Mouse (Mus musculus) midbrain, embryonic 16.5 days (tissue): ENCODE measurements around the gene Mlxipl. TPM values are rescaled to one million over a fixed set of nuclear protein-coding genes. Genes with fewer than 3 reads are reported as not detected.
"Not testable (repeated sequence)": the region's sequence is repeated elsewhere in the genome, so short reads cannot be mapped to it uniquely, and the experiment has no call there.

Experiments used
- ATAC-seq: fragments of 200-750 bp; cut with Nextera tagmentation; 2 replicates; pipeline ENCODE4 v1.8.0; 2017; ENCODE audit warnings: moderate TSS enrichment
- H3K27ac ChIP-seq: fragments of 300-500 bp; sonication (generic); 2 replicates; pipeline ENCODE4 v1.5.1; 2014; ENCODE audit warnings: mild to moderate bottlenecking, low read length, mixed read lengths
- H3K27me3 ChIP-seq: fragments of 300-500 bp; sonication (generic); 2 replicates; pipeline ENCODE4 v1.6.1; 2014; ENCODE audit warnings: low read depth, low read length, mixed read lengths; ENCODE audit not compliant: control insufficient read depth, insufficient read depth
- H3K36me3 ChIP-seq: fragments of 300-500 bp; sonication (generic); 2 replicates; pipeline ENCODE4 v1.6.1; 2014; ENCODE audit warnings: mild to moderate bottlenecking, low read length, moderate library complexity, mixed read lengths; ENCODE audit not compliant: control insufficient read depth, insufficient read depth
- H3K4me1 ChIP-seq: fragments of 300-500 bp; sonication (generic); 2 replicates; pipeline ENCODE4 v1.6.1; 2014; ENCODE audit warnings: mild to moderate bottlenecking, low read length, mixed read lengths; ENCODE audit not compliant: control insufficient read depth, insufficient read depth
- H3K4me2 ChIP-seq: fragments of 300-500 bp; sonication (generic); 2 replicates; pipeline ENCODE4 v1.6.1; 2014; ENCODE audit warnings: mild to moderate bottlenecking, low read length, mixed read lengths
- H3K4me3 ChIP-seq: fragments of 300-500 bp; sonication (generic); 2 replicates; pipeline ENCODE4 v1.5.1; 2014; ENCODE audit warnings: low read depth, mild to moderate bottlenecking, low read length, moderate library complexity, mixed read lengths
- H3K9ac ChIP-seq: fragments of 300-500 bp; sonication (generic); 2 replicates; pipeline ENCODE4 v1.6.1; 2014; ENCODE audit warnings: low read depth, low read length, mixed read lengths
- H3K9me3 ChIP-seq: fragments of 300-500 bp; sonication (generic); replicated peaks from 2 replicates; pipeline ENCODE4 v1.6.1; 2014; ENCODE audit warnings: mild to moderate bottlenecking, low read length, mixed read lengths; ENCODE audit not compliant: control insufficient read depth, poor library complexity, severe bottlenecking
- WGBS: fragments of 180-500 bp; shearing (Covaris S2); extraction: QIAGEN DNeasy Blood & Tissue Kit; methylation state at CpG from one replicate; pipeline ENCODE4 v1.1.7; 2014; 5-methylcytosine and 5-hydroxymethylcytosine counted together
- polyA plus RNA-seq: library from polyadenylated mRNA; unstranded; fragments of >200 nt; fragmentation: Nextera tagmentation; extraction: Ambion mirVana; gene quantifications from 2 replicates; pipeline ENCODE4 v1.2.1, GENCODE M21; 2015

Gene Mlxipl
- polyA plus RNA-seq, 1 experiment from 2014 or later = 1.0 TPM

- under 1% methylated on average over 40 of the region's 40 CpGs for WGBS
- Histone ChIP-seq H3K4me1 (peaks cover 21% of the 10 kb centered on the region), H3K27ac (peak overlapping the region; percentile 81), H3K4me3 (peak overlapping the region; percentile 76), H3K27me3 (no peaks in the 10 kb centered on the region), H3K36me3 (peaks cover 19% of the 10 kb centered on the region), H3K4me2 (peak overlapping the region; percentile 92), H3K9ac (peak overlapping the region; percentile 86), H3K9me3 (no peaks in the 10 kb centered on the region)
- no peak; the same call in none of the 2 replicates for ATAC-seq
Measured at GRCm38 (mm10) chr5:135064382-135064766, 25.3 kb upstream of the Mlxipl start.

- peak within 1 kb of the TSS; percentile 86 for H3K9ac ChIP-seq
- H3K36me3 ChIP-seq = peaks cover 17% of the 10 kb centered on the region
- H3K27ac ChIP-seq = peak within 1 kb of the TSS; percentile 81
- WGBS = 73% methylated on average over 8 of the region's 9 CpGs
- not testable (repeated sequence) for H3K9me3 ChIP-seq, ATAC-seq, H3K27me3 ChIP-seq
- peak within 1 kb of the TSS; percentile 76 for H3K4me3 ChIP-seq
- peaks cover 21% of the 10 kb centered on the region for H3K4me1 ChIP-seq
- peak within 1 kb of the TSS; percentile 92 for H3K4me2 ChIP-seq
Measured at GRCm38 (mm10) chr5:135064909-135065446, 24.7 kb upstream of the Mlxipl start, which contains the start of gene Bud23. Gene Bud23, minus strand, starts transcription at chr5:135064959.

- no peaks in the 10 kb centered on the region for H3K27me3 ChIP-seq
- 92% methylated on average over 3 of the region's 3 CpGs for WGBS
- H3K27ac ChIP-seq = no peak overlapping the region
- ATAC-seq = no peak
- no peak overlapping the region for H3K4me2 ChIP-seq
- peaks cover 21% of the 10 kb centered on the region for H3K4me1 ChIP-seq
- no peaks in the 10 kb centered on the region for H3K9me3 ChIP-seq
- H3K9ac ChIP-seq = no peak overlapping the region
- H3K4me3 ChIP-seq = no peak overlapping the region
- H3K36me3 ChIP-seq = peaks cover 7% of the 10 kb centered on the region; the same call in 1 of the 2 replicates
Measured at GRCm38 (mm10) chr5:135066008-135066407, 23.7 kb upstream of the Mlxipl start.

GRCm38 (mm10) chr5:135070448-135070847, 19.2 kb upstream of the Mlxipl start:
- no peaks in the 10 kb centered on the region for H3K27me3 ChIP-seq
- no peak overlapping the region for H3K9ac ChIP-seq
- no peak overlapping the region for H3K4me2 ChIP-seq
- no peak for ATAC-seq
- H3K36me3 ChIP-seq = peaks cover 11% of the 10 kb centered on the region
- H3K4me3 ChIP-seq = no peak overlapping the region
- H3K27ac ChIP-seq = no peak overlapping the region
- H3K9me3 ChIP-seq = no peaks in the 10 kb centered on the region
- H3K4me1 ChIP-seq = peaks cover 7% of the 10 kb centered on the region
- 93% methylated on average over 3 of the region's 3 CpGs for WGBS

GRCm38 (mm10) chr5:135072061-135072460, 17.6 kb upstream of the Mlxipl start:
- no peak overlapping the region for H3K9ac ChIP-seq
- no peak overlapping the region for H3K27ac ChIP-seq
- H3K36me3 ChIP-seq = peaks cover 5% of the 10 kb centered on the region
- H3K4me1 ChIP-seq = peaks cover 6% of the 10 kb centered on the region
- no peak overlapping the region for H3K4me2 ChIP-seq
- no peaks in the 10 kb centered on the region for H3K9me3 ChIP-seq
- no peak for ATAC-seq
- H3K4me3 ChIP-seq = no peak overlapping the region
- WGBS = 91% methylated on average over 2 of the region's 2 CpGs
- no peaks in the 10 kb centered on the region for H3K27me3 ChIP-seq

- 75% methylated on average over 6 of the region's 6 CpGs for WGBS
- no peak for ATAC-seq
- Histone ChIP-seq H3K36me3 (peaks cover 5% of the 10 kb centered on the region), H3K9me3 (no peaks in the 10 kb centered on the region), H3K27ac (no peak overlapping the region), H3K4me3 (no peak overlapping the region), H3K9ac (no peak overlapping the region), H3K4me1 (peaks cover 6% of the 10 kb centered on the region), H3K4me2 (no peak overlapping the region), H3K27me3 (no peaks in the 10 kb centered on the region)
Measured at GRCm38 (mm10) chr5:135072720-135073119, 17.0 kb upstream of the Mlxipl start.

GRCm38 (mm10) chr5:135073349-135074150, 16.1 kb upstream of the Mlxipl start:
- 28% methylated on average over 25 of the region's 26 CpGs for WGBS
- Histone ChIP-seq H3K4me2 (no peak overlapping the region), H3K4me1 (peaks cover 6% of the 10 kb centered on the region), H3K27ac (no peak overlapping the region), H3K4me3 (no peak overlapping the region), H3K9ac (no peak overlapping the region), H3K36me3 (peaks cover 5% of the 10 kb centered on the region), H3K27me3 (no peaks in the 10 kb centered on the region), H3K9me3 (no peaks in the 10 kb centered on the region)
- ATAC-seq = no peak

- Histone ChIP-seq H3K36me3 (peaks cover 5% of the 10 kb centered on the region), H3K4me3 (no peak overlapping the region), H3K9ac (no peak overlapping the region), H3K27ac (no peak overlapping the region), H3K4me2 (no peak overlapping the region), H3K9me3 (no peaks in the 10 kb centered on the region), H3K4me1 (peaks cover 6% of the 10 kb centered on the region), H3K27me3 (no peaks in the 10 kb centered on the region)
- no peak for ATAC-seq
- 69% methylated on average over 4 of the region's 4 CpGs for WGBS
Measured at GRCm38 (mm10) chr5:135075655-135076054, 14.0 kb upstream of the Mlxipl start.

GRCm38 (mm10) chr5:135076368-135076767, 13.3 kb upstream of the Mlxipl start:
- Histone ChIP-seq H3K4me1 (peaks cover 6% of the 10 kb centered on the region), H3K9me3 (no peaks in the 10 kb centered on the region), H3K27me3 (no peaks in the 10 kb centered on the region), H3K4me3 (peak overlapping the region; percentile 97), H3K27ac (peak overlapping the region; percentile 95), H3K36me3 (peaks cover 5% of the 10 kb centered on the region), H3K9ac (peak overlapping the region; percentile 100), H3K4me2 (peak overlapping the region; percentile 68)
- no peak for ATAC-seq
- 89% methylated on average over 14 of the region's 14 CpGs for WGBS
